Mouse (Mus musculus) ES-Bruce4 (cell line): ENCODE data around the gene Ptcd1. TPM values are rescaled to one million over a fixed set of nuclear protein-coding genes. Genes with fewer than 3 reads are reported as not detected.

Experiments
- H3K27ac ChIP-seq: 2 replicates; pipeline ENCODE4 v1.5.1; 2012; ENCODE audit warnings: low read length, inconsistent platforms; ENCODE audit not compliant: insufficient read depth
- H3K27me3 ChIP-seq: 2 replicates; pipeline ENCODE4 v1.6.1; 2012; ENCODE audit warnings: mild to moderate bottlenecking, low read length, inconsistent platforms; ENCODE audit not compliant: control insufficient read depth, poor library complexity, insufficient read depth, severe bottlenecking
- H3K36me3 ChIP-seq: 2 replicates; pipeline ENCODE4 v1.6.1; 2012; ENCODE audit warnings: inconsistent platforms, mild to moderate bottlenecking, low read length, moderate library complexity; ENCODE audit not compliant: control insufficient read depth, poor library complexity, insufficient read depth, severe bottlenecking
- H3K4me1 ChIP-seq: one replicate; pipeline ENCODE4 v1.8.1; 2011; ENCODE audit warnings: low read length; ENCODE audit not compliant: control insufficient read depth, insufficient read depth
- H3K4me3 ChIP-seq: 2 replicates; pipeline ENCODE4 v1.5.1; 2011; ENCODE audit warnings: low read depth, mild to moderate bottlenecking, low read length
- H3K9ac ChIP-seq: 2 replicates; pipeline ENCODE4 v1.6.1; 2012; ENCODE audit warnings: low read depth, mild to moderate bottlenecking, inconsistent platforms; ENCODE audit not compliant: poor library complexity, severe bottlenecking
- H3K9me3 ChIP-seq: replicated peaks from 2 replicates; pipeline ENCODE4 v1.6.1; 2012; ENCODE audit warnings: mild to moderate bottlenecking, low read length, inconsistent platforms; ENCODE audit not compliant: control insufficient read depth, poor library complexity, insufficient read depth, severe bottlenecking
- CTCF ChIP-seq: IDR thresholded peaks from one replicate; pipeline ENCODE4 v1.8.1; 2011; ENCODE audit warnings: low read depth, low read length
- EP300 ChIP-seq: IDR thresholded peaks from 2 replicates; pipeline ENCODE4 v1.6.1; 2011; ENCODE audit warnings: low read depth, low read length; ENCODE audit not compliant: insufficient read depth
- POLR2A ChIP-seq: IDR thresholded peaks from one replicate; pipeline ENCODE4 v1.8.1; 2011; ENCODE audit warnings: low read length; ENCODE audit not compliant: insufficient read depth
- polyA plus RNA-seq: library from polyadenylated mRNA; stranded (reverse); fragments of >200 nt; gene quantifications from 2 replicates; pipeline ENCODE4 v1.2.4, GENCODE M21; 2011; ENCODE audit warnings: low read depth; ENCODE audit not compliant: missing spikeins, insufficient read depth, insufficient read length

Ptcd1 gene
- polyA plus RNA-seq, 1 experiment = 14.1 TPM

DNA sequence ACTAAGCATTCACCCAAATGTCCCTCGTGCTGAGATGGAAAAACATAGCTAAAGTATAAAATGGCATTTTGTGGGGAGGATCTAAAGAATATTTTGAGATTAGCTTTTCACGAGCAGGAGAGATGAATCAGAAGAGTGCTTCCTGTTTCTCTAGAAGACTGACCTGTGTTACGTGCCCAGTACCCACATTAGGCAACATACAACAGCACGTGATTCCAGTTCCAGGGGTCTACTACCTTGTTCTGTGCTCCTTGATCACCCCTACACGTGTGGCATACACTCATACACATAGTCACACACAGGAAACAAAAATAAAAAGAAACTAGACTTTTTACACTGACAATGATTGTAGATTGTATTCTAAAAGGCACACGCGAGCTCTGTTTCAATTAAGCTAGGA is 33.5 kb upstream of the Ptcd1 start:
- H3K36me3 ChIP-seq = peaks cover under 1% of the 10 kb centered on the region
- no peak overlapping the region for H3K4me3 ChIP-seq
- no peaks in the 10 kb centered on the region for H3K27me3 ChIP-seq
- H3K9me3 ChIP-seq = no peaks in the 10 kb centered on the region
- no peak overlapping the region for H3K9ac ChIP-seq
- H3K4me1 ChIP-seq = no peaks in the 10 kb centered on the region
- TF ChIP-seq POLR2A = no peak
- no peak for TF ChIP-seq CTCF
- no peak for TF ChIP-seq EP300
- H3K27ac ChIP-seq = no peak overlapping the region

GRCm38 (mm10) chr5:145191962-145192361 is 25.1 kb upstream of the Ptcd1 start, which contains the start of gene Atp5j2:
Atp5j2 (minus strand) TSS chr5:145192062.
- Histone ChIP-seq H3K9ac (peak within 1 kb of the TSS; percentile 85), H3K9me3 (no peaks in the 10 kb centered on the region), H3K4me3 (peak within 1 kb of the TSS; percentile 96), H3K4me1 (no peaks in the 10 kb centered on the region), H3K27ac (peak within 1 kb of the TSS; percentile 94), H3K36me3 (peaks cover 14% of the 10 kb centered on the region), H3K27me3 (no peaks in the 10 kb centered on the region)
- TF ChIP-seq CTCF = no peak
- TF ChIP-seq EP300 = no peak
- TF ChIP-seq POLR2A = no peak

DNA sequence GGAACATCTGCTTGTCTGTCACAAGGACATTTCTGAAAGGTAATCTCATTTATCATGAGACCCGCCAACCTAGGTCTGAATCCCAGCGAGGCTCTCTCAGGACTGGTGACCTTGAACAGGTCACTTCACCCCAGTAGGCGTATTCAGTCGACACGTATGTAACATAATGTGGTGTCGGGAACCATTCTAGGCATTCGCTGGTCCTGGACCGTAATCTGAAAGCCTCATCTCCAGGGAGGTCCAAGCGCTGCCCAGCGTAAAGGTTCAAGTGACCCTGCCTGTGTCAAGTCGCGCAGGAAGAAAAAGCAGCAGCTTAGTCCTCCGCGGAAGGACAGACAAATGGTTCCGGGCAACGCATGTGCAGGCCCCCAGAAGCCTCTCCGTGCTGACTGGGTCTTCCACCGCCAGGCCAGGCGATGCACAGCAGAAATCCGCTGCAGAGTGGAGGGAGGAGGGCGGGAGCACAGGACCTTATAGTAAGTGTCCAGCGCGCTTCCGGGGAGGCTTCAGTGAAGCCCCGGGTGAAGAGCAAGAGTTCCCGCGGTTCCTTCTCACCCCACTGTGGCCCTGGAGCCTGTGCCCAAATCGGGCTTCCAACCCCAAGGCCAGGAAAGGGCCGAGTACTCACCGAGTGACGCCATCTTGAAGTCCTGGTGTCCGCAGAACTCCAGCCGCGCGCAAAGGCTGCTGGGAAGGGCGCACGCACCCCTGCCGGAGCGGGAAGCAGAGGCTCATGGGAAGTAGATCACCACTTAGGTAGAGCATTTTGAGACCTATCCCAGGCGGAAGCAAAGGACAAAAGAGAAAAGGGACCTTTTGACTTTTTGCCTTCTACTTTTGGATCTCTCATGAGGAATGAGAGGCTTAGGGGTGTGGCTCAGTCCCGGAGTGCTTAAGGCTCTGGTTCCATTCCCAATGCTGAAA is 24.2 kb upstream of the Ptcd1 start:
- Histone ChIP-seq H3K4me3 (peak overlapping the region; percentile 96), H3K36me3 (peaks cover 22% of the 10 kb centered on the region), H3K9ac (peak overlapping the region; percentile 85), H3K27me3 (no peaks in the 10 kb centered on the region), H3K4me1 (no peaks in the 10 kb centered on the region), H3K27ac (peak overlapping the region; percentile 94), H3K9me3 (no peaks in the 10 kb centered on the region)
- TF ChIP-seq EP300 = peak; percentile 26; the same call in 1 of the 2 replicates
- TF ChIP-seq POLR2A = peak; percentile 80
- no peak for TF ChIP-seq CTCF

DNA sequence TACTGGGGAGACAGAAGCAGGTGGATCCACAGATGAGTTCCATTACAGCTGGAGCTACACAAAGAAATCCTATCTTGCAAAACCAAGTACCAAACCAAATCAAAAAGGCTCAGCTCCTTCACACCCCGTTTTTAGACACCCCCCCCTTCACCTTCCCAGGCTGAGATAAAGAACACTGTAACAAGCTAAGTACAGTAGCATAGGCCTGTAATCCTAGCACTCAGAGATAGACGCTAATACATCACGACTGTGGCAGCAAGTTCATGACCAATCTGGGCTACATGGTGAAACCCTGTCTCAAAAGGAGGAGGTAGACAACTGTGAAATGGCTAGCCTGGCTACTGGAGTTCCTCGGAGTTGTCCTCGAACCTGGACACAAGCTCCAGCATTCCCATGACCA is 23.5 kb upstream of the Ptcd1 start:
- Histone ChIP-seq H3K27me3 (no peaks in the 10 kb centered on the region), H3K27ac (no peak overlapping the region), H3K4me3 (peak overlapping the region; percentile 96), H3K36me3 (peaks cover 27% of the 10 kb centered on the region), H3K9ac (peak overlapping the region; percentile 85), H3K9me3 (no peaks in the 10 kb centered on the region), H3K4me1 (no peaks in the 10 kb centered on the region)
- TF ChIP-seq EP300 (no peak), CTCF (no peak), POLR2A (no peak)

DNA sequence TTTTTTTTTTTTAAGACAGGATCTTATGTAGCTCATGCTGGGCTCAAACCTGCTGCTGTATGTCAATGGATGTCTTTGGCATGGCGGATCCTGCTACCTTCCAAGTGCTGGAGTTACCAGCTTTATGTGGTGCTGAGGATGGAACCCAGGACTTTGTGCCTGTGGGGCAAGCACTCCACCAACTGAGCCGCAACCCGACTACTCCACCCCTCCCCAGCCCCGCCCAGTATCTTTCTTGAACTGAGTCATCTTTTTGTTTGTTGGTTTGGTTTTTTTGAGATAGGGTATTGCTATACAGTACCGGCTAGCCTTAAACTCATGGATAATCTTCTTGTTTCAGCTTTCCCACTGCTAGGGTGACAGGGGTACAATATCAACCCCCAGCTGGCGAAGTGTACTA is 22.5 kb upstream of the Ptcd1 start:
- peaks cover 30% of the 10 kb centered on the region for H3K36me3 ChIP-seq

DNA sequence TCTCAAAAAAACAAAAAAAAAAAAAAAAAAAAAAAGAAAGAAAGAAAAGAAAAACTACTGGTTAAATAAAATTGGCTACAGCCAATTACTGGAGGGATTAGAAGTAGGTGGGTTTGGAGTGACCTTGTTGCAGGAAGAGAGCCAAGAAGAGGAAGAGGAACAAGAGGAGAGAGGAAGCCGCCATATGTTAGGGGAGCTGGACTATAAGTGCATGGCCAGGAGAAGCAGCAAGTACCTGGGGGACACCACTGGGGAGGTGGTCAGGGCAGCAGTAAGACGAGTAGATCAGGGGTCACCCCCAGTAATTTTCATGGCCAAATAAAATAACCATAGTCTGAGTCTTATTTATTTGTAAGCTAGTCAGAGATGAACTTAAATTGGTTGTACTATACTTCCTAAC is 18.3 kb upstream of the Ptcd1 start:
- no peak for TF ChIP-seq POLR2A
- no peak for TF ChIP-seq CTCF
- TF ChIP-seq EP300 = no peak
- no peaks in the 10 kb centered on the region for H3K9me3 ChIP-seq
- H3K4me1 ChIP-seq = no peaks in the 10 kb centered on the region
- no peak overlapping the region for H3K27ac ChIP-seq
- no peak overlapping the region for H3K9ac ChIP-seq
- H3K27me3 ChIP-seq = no peaks in the 10 kb centered on the region
- peaks cover 58% of the 10 kb centered on the region for H3K36me3 ChIP-seq
- H3K4me3 ChIP-seq = no peak overlapping the region

More for the DNA sequence above, 22.5 kb upstream of the Ptcd1 start:
- Histone ChIP-seq H3K4me1 (no peaks in the 10 kb centered on the region), H3K27me3 (no peaks in the 10 kb centered on the region), H3K27ac (no peak overlapping the region), H3K4me3 (no peak overlapping the region), H3K9me3 (no peaks in the 10 kb centered on the region), H3K9ac (no peak overlapping the region)
- TF ChIP-seq POLR2A (no peak), EP300 (no peak), CTCF (no peak)
